Mouse (Mus musculus) ovary, postnatal 10 days (tissue): ENCODE data around the gene Amd2.

Source experiments
- DNase-seq: peaks from one replicate; pipeline ENCODE4 v3.0.0; 2022; ENCODE audit warnings: low spot score

The Amd2 gene

GRCm38 (mm10) chr10:35711792-35712191, at the start of gene Amd2:
Gene Amd2, minus strand, starts transcription at chr10:35711892.
- DNase-seq: no peak

DNA sequence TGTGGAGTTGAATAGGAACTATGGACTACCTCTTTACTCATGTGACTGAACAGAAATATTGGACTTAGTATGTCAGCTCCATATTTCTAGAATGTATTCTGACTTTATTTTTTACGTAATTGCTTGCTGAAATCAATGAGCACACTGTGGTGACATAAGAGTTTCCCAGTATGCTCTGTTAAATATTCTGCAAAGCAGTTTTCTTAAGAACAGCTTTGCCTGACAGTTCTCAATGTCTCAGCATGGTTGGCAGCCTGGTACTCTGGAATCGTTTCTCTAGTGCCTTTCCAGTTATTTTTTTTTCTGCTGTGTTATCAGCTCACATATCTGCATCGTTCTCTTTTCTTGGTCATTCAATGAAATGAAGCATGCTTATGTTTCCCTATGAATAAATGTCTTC, 49.6 kb upstream of the Amd2 start:
- DNase-seq: no peak

DNA sequence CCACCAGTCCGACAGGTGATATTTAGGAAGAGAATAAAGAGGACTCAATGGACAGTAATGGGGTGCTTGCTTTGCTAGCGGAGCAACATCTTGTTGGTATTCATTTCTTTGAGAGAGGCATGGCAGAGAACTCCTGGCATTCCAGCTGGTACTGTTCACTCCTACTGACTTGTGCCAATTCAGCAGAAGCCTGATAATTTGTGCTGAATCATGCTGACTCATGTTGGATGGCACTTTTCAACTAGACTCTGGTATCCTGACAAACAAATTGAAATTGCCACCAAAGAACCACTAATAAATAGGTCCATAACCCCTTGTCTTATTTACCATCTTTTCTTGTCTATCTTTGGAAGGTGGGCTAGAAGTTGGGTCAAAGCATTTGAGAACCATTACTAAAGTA, 25.9 kb upstream of the Amd2 start:
- no peak for DNase-seq

GRCm38 (mm10) chr10:35714266-35714665, 2.6 kb upstream of the Amd2 start:
- no peak for DNase-seq
